Mouse (Mus musculus) liver, embryonic 11.5 days (tissue): ENCODE results near the gene Mab21l3. TPM values are rescaled to one million over a fixed set of nuclear protein-coding genes. Genes with fewer than 3 reads are reported as not detected.

Experiments
- ATAC-seq: fragments of 200-750 bp; cut with Nextera tagmentation; replicated peaks from 2 replicates; pipeline ENCODE4 v1.8.0; 2017; ENCODE audit warnings: moderate number of reproducible peaks, mild to moderate bottlenecking, moderate TSS enrichment, moderate library complexity; ENCODE audit not compliant: low FRiP score
- DNase-seq: peaks from one replicate; pipeline ENCODE4 v3.0.0-alpha.2; 2017; ENCODE audit warnings: low spot score
- H3K27ac ChIP-seq: fragments of 300-500 bp; sonication (generic); 2 replicates; pipeline ENCODE4 v1.5.1; 2014; ENCODE audit warnings: mild to moderate bottlenecking, low read depth, low read length, control low read depth
- H3K27me3 ChIP-seq: fragments of 300-500 bp; sonication (generic); replicated peaks from 2 replicates; pipeline ENCODE4 v1.6.1; 2014; ENCODE audit warnings: low read length, mixed read lengths; ENCODE audit not compliant: control insufficient read depth, insufficient read depth
- H3K36me3 ChIP-seq: fragments of 300-500 bp; sonication (generic); 2 replicates; pipeline ENCODE4 v1.6.1; 2014; ENCODE audit warnings: mild to moderate bottlenecking, low read length, moderate library complexity, mixed read lengths; ENCODE audit not compliant: control insufficient read depth, insufficient read depth
- H3K4me1 ChIP-seq: fragments of 300-500 bp; sonication (generic); replicated peaks from 2 replicates; pipeline ENCODE4 v1.6.1; 2014; ENCODE audit warnings: low read length, mixed read lengths; ENCODE audit not compliant: control insufficient read depth, insufficient read depth
- H3K4me2 ChIP-seq: fragments of 300-500 bp; sonication (generic); 2 replicates; pipeline ENCODE4 v1.6.1; 2014; ENCODE audit warnings: mild to moderate bottlenecking, control low read depth, moderate library complexity
- H3K4me3 ChIP-seq: fragments of 300-500 bp; sonication (generic); 2 replicates; pipeline ENCODE4 v1.5.1; 2014; ENCODE audit warnings: low read depth, low read length, control low read depth
- H3K9ac ChIP-seq: fragments of 300-500 bp; sonication (generic); 2 replicates; pipeline ENCODE4 v1.6.1; 2014; ENCODE audit warnings: low read depth, low read length, control low read depth
- H3K9me3 ChIP-seq: fragments of 300-500 bp; sonication (generic); 2 replicates; pipeline ENCODE4 v1.6.1; 2016; ENCODE audit warnings: low read length, inconsistent platforms, mixed read lengths; ENCODE audit not compliant: control insufficient read depth
- WGBS: fragments of 180-500 bp; shearing (Covaris S2); extraction: QIAGEN DNeasy Blood & Tissue Kit; methylation state at CpG from one replicate; pipeline ENCODE4 v1.1.7; 2014; 5-methylcytosine and 5-hydroxymethylcytosine counted together
- polyA plus RNA-seq: library from polyadenylated mRNA; unstranded; fragments of >200 nt; fragmentation: Nextera tagmentation; extraction: Ambion mirVana; gene quantifications from 2 replicates; pipeline ENCODE4 v1.2.1, GENCODE M21; 2014

Gene Mab21l3
- polyA plus RNA-seq, 1 experiment from 2014 or later, result 0.11 TPM

- H3K27ac ChIP-seq, result no peak overlapping the region
- WGBS, result 90% methylated on average over 7 of the region's 7 CpGs
- DNase-seq, result no peak
- no peaks in the 10 kb centered on the region for H3K4me1 ChIP-seq
- no peak for ATAC-seq
- no peaks in the 10 kb centered on the region for H3K9me3 ChIP-seq
- H3K36me3 ChIP-seq, result no peaks in the 10 kb centered on the region; the same call in 1 of the 2 replicates
- no peak overlapping the region for H3K9ac ChIP-seq
- no peak overlapping the region for H3K4me2 ChIP-seq
- no peaks in the 10 kb centered on the region for H3K27me3 ChIP-seq
- no peak overlapping the region for H3K4me3 ChIP-seq
Observed at GRCm38 (mm10) chr3:101859740-101860139, 11.0 kb upstream of the Mab21l3 start.

- no peaks in the 10 kb centered on the region for H3K27me3 ChIP-seq
- H3K27ac ChIP-seq, result no peak overlapping the region
- no peaks in the 10 kb centered on the region for H3K4me1 ChIP-seq
- H3K9me3 ChIP-seq, result no peaks in the 10 kb centered on the region
- WGBS, result 64% methylated on average over 1 of the region's 1 CpGs
- no peaks in the 10 kb centered on the region for H3K36me3 ChIP-seq
- H3K4me2 ChIP-seq, result no peak overlapping the region
- no peak for ATAC-seq
- H3K4me3 ChIP-seq, result no peak overlapping the region
- no peak for DNase-seq
- H3K9ac ChIP-seq, result no peak overlapping the region
Observed at GRCm38 (mm10) chr3:101854075-101854474, 5.3 kb upstream of the Mab21l3 start.

- WGBS, result 76% methylated on average over 6 of the region's 6 CpGs
- DNase-seq, result no peak
- H3K36me3 ChIP-seq, result no peaks in the 10 kb centered on the region
Observed at GRCm38 (mm10) chr3:101851363-101851762, 2.6 kb upstream of the Mab21l3 start.

GRCm38 (mm10) chr3:101846096-101846495 lies 2.7 kb downstream of the Mab21l3 start:
- H3K9ac ChIP-seq, result no peak overlapping the region
- 76% methylated on average over 4 of the region's 4 CpGs for WGBS
- H3K4me1 ChIP-seq, result no peaks in the 10 kb centered on the region
- ATAC-seq, result no peak
- H3K27ac ChIP-seq, result no peak overlapping the region
- H3K36me3 ChIP-seq, result no peaks in the 10 kb centered on the region
- no peak overlapping the region for H3K4me3 ChIP-seq
- no peak for DNase-seq
- H3K4me2 ChIP-seq, result no peak overlapping the region
- no peaks in the 10 kb centered on the region for H3K27me3 ChIP-seq
- no peaks in the 10 kb centered on the region for H3K9me3 ChIP-seq

More at GRCm38 (mm10) chr3:101851363-101851762, 2.6 kb upstream of the Mab21l3 start:
- no peak overlapping the region for H3K27ac ChIP-seq
- H3K9me3 ChIP-seq, result no peaks in the 10 kb centered on the region
- H3K4me3 ChIP-seq, result no peak overlapping the region
- no peak overlapping the region for H3K9ac ChIP-seq
- no peak overlapping the region for H3K4me2 ChIP-seq
- no peaks in the 10 kb centered on the region for H3K4me1 ChIP-seq
- no peaks in the 10 kb centered on the region for H3K27me3 ChIP-seq
- no peak for ATAC-seq

DNA sequence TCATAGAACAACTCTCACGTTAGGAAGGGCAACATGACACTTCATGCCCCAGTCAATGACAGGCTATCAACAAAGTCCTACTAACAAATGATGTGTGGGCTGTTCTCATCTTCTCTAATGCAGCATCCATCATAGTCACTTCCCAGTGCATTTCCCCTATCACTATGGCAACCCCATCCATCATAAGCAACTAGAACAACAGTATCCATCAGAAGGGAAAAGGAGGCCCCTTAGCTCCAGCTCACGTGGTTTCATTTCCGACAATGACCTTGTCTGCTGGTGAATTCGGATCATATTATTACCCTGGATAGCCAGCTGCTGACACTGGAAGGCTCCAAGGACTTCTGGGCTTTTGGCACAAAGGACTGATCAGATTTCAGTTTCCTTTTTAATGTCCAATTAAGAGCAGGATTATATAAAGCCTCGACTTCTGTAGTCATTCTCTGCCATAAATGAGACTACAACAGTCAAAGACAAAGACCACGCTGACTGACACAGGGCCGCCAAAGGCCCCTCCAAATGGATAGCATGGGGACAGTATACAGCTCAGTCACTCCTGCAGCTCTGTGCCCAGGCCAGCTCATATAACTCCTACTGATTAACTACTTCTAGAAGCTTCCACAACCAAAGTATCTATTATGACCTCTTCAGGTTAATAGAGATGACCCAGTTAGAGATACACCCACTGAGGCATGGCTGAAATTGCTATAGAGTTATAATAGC lies 6.2 kb downstream of the Mab21l3 start:
- no peaks in the 10 kb centered on the region for H3K36me3 ChIP-seq
- DNase-seq (no peak), ATAC-seq (no peak)
- H3K4me3 ChIP-seq, result no peak overlapping the region
- H3K27ac ChIP-seq, result no peak overlapping the region
- 75% methylated on average over 7 of the region's 7 CpGs for WGBS
- H3K4me2 ChIP-seq, result no peak overlapping the region
- no peak overlapping the region for H3K9ac ChIP-seq
- H3K27me3 ChIP-seq, result no peaks in the 10 kb centered on the region
- 0 out of 2 replicates have a peak, but pooled peaks cover 3% of the 10 kb centered on the region for H3K4me1 ChIP-seq
- H3K9me3 ChIP-seq, result no peaks in the 10 kb centered on the region

DNA sequence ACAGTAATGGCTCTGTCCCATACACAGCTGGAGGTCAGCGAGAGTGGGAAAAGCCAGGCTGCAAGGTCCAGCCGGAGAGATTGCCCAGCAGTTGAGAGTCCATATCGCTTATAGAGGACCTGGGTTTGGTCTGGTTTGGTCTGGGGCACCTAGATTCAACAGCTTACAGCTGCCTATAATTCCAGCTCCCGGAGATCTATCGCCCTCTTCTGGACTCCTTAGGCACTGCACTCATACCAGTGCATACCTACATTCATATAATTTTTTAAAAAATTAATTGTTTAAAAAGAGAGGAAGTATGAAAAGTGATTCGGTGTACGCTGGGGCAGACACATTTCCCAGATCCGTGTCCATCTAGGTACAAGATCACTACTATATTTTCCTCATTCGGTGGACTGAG lies 9.4 kb downstream of the Mab21l3 start:
- H3K4me3 ChIP-seq, result no peak overlapping the region
- H3K36me3 ChIP-seq, result no peaks in the 10 kb centered on the region
- no peak overlapping the region for H3K9ac ChIP-seq
- ATAC-seq, result no peak
- peaks cover 7% of the 10 kb centered on the region; the same call in 1 of the 2 replicates for H3K4me1 ChIP-seq
- WGBS, result 83% methylated on average over 9 of the region's 9 CpGs
- H3K27ac ChIP-seq, result no peak overlapping the region
- no peak overlapping the region for H3K4me2 ChIP-seq
- DNase-seq, result no peak
- H3K27me3 ChIP-seq, result no peaks in the 10 kb centered on the region
- H3K9me3 ChIP-seq, result no peaks in the 10 kb centered on the region

DNA sequence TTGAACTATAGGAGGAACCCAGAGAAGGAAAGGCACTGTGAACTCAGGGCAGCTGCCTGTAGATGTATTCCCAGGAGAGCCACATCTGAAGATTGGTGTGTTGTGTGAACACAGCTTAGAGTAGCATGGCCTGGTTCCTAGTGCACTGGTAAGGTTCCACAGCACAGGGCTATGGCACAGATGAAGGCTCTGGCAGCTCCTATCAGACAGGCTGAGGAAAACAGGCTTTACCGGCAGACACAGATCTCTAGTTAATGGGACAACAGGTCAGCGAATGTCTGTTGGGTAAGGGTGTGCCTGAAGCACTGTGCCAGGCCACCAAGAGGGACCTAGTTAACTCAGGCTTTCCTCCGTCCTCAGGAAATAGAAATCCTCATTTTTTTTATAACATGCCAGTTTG lies 11.8 kb downstream of the Mab21l3 start:
- no peak overlapping the region for H3K27ac ChIP-seq
- no peak for ATAC-seq
- peaks cover 7% of the 10 kb centered on the region; the same call in 1 of the 2 replicates for H3K4me1 ChIP-seq
- H3K4me2 ChIP-seq, result no peak overlapping the region
- H3K27me3 ChIP-seq, result no peaks in the 10 kb centered on the region
- no peak overlapping the region for H3K9ac ChIP-seq
- H3K9me3 ChIP-seq, result no peaks in the 10 kb centered on the region
- H3K36me3 ChIP-seq, result no peaks in the 10 kb centered on the region
- 69% methylated on average over 3 of the region's 3 CpGs for WGBS
- no peak for DNase-seq
- no peak overlapping the region for H3K4me3 ChIP-seq

- Histone ChIP-seq H3K27ac (no peak overlapping the region), H3K4me1 (peaks cover 7% of the 10 kb centered on the region; the same call in 1 of the 2 replicates), H3K4me3 (no peak overlapping the region), H3K36me3 (no peaks in the 10 kb centered on the region), H3K27me3 (no peaks in the 10 kb centered on the region), H3K4me2 (peak overlapping the region; percentile 49; the same call in 1 of the 2 replicates), H3K9ac (no peak overlapping the region), H3K9me3 (no peaks in the 10 kb centered on the region)
- WGBS, result 71% methylated on average over 5 of the region's 5 CpGs
- DNase-seq, result no peak
- no peak for ATAC-seq
Observed at GRCm38 (mm10) chr3:101836532-101836931, 12.2 kb downstream of the Mab21l3 start.

DNA sequence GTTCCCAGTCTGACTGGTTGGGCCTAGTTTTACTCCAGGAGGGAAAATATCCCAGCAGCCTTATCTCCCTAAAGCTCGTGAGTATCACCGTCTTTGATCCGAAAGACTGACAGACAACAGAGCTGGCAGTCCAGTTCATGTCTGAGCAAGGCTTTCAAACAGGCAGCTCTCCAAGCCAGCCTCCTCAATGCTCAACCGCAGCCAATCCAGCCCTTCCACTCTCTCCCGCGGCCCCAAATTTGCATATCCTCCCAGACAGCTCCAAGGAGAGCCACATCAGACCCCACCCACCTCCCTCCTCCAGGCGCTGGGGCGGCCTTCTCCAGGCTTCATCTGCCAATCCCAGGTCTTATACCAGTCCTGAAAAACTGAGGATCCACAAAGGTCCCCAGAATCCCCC lies 12.7 kb downstream of the Mab21l3 start:
- no peaks in the 10 kb centered on the region for H3K36me3 ChIP-seq
- H3K4me2 ChIP-seq, result peak overlapping the region; percentile 49
- H3K9ac ChIP-seq, result no peak overlapping the region
- no peak overlapping the region for H3K4me3 ChIP-seq
- WGBS, result 1% methylated on average over 8 of the region's 8 CpGs
- H3K9me3 ChIP-seq, result no peaks in the 10 kb centered on the region
- peak; percentile 71 for DNase-seq
- ATAC-seq, result peak; percentile 78
- no peaks in the 10 kb centered on the region for H3K27me3 ChIP-seq
- no peak overlapping the region for H3K27ac ChIP-seq
- peaks cover 7% of the 10 kb centered on the region; the same call in 1 of the 2 replicates for H3K4me1 ChIP-seq
